9 mouse cellular contexts compared by ENCODE assay signal in genomic region chr6:106118523-106119081, GRCm38 (mm10).
DNase-seq lines count a peak whose midpoint lies in the region; ATAC-seq and TF ChIP-seq lines count a peak whose summit lies in the region.
"Had no signal": no experiment of that assay in that cellular context is flagged by ENCODE, and none has a peak within 500 bp of the region (broad histone marks: within the 10 kb centered on the region; RNA-seq: fewer than 3 reads in every experiment).

No protein-coding gene starts in this region.

- no peak overlapping the region for H3K4me2 ChIP-seq in liver, postnatal 0 days (ENCODE audit: low read depth, low read length)
- H3K4me2 ChIP-seq in midbrain, embryonic 14.5 days (ENCODE audit: low read length), result peak overlapping the region; percentile 55

- no peak for ATAC-seq in liver, postnatal 0 days
- ATAC-seq in midbrain, embryonic 14.5 days (ENCODE audit: low FRiP score, low TSS enrichment), result peak; percentile 85
- ATAC-seq: Patski had no signal

- no peaks in the 10 kb centered on the region for H3K36me3 ChIP-seq in liver, postnatal 0 days (replicated peaks; ENCODE audit: insufficient read depth, low read length)
- no peaks in the 10 kb centered on the region for H3K36me3 ChIP-seq in midbrain, embryonic 14.5 days (ENCODE audit: control insufficient read depth, insufficient read depth, low read length)

- H3K4me3 ChIP-seq in liver, postnatal 0 days (ENCODE audit: low read depth, low read length), result no peak overlapping the region
- H3K4me3 ChIP-seq in midbrain, embryonic 14.5 days (replicated peaks; ENCODE audit: low read depth, low read length), result peak overlapping the region; percentile 29

- no peak for TF ChIP-seq EP300 in liver, postnatal 0 days (IDR thresholded peaks at IDR 0.05; ENCODE audit: low read depth)

- peak; percentile 3 for DNase-seq in liver
- no peak for DNase-seq in liver, postnatal 0 days
- peak; percentile 18 for DNase-seq in cerebellum, adult 9-10 months
- DNase-seq in frontal cortex, postnatal 10 days (ENCODE audit: low spot score in 2 of 2), result peak; percentile 28 to 45
- peak; percentile 42 for DNase-seq in layer of hippocampus, adult 9-11 months
- peak; percentile 84 for DNase-seq in midbrain, embryonic 14.5 days
- peak; percentile 61 for DNase-seq in telencephalon, adult 2 months (ENCODE audit: low read depth, low spot score)
- no peak for DNase-seq in spleen, adult 12 weeks (ENCODE audit: low spot score)

- WGBS in liver, postnatal 0 days (ENCODE audit: insufficient replicate concordance), result 37% methylated on average over 15 of the region's 15 CpGs
- WGBS in midbrain, embryonic 14.5 days, result 4% methylated on average over 15 of the region's 15 CpGs

- no peaks in the 10 kb centered on the region for H3K4me1 ChIP-seq in liver, postnatal 0 days (ENCODE audit: insufficient read depth)
- H3K4me1 ChIP-seq in midbrain, embryonic 14.5 days (ENCODE audit: control insufficient read depth, insufficient read depth, low read length), result peaks cover 5% of the 10 kb centered on the region

- H3K27ac ChIP-seq in liver, postnatal 0 days (ENCODE audit: low read depth), result no peak overlapping the region
- H3K27ac ChIP-seq in midbrain, embryonic 14.5 days (replicated peaks; ENCODE audit: low read depth, low read length), result peak overlapping the region; percentile 39; the same call in 1 of the 2 replicates

- H3K9me3 ChIP-seq in liver, postnatal 0 days (ENCODE audit: low read length), result peaks cover 4% of the 10 kb centered on the region; the same call in 1 of the 2 replicates
- H3K9me3 ChIP-seq in midbrain, embryonic 14.5 days (ENCODE audit: control insufficient read depth, low read length), result no peaks in the 10 kb centered on the region

- no peak overlapping the region for H3K9ac ChIP-seq in liver, postnatal 0 days (replicated peaks)
- H3K9ac ChIP-seq in midbrain, embryonic 14.5 days (replicated peaks; ENCODE audit: low read length), result peak overlapping the region; percentile 46; the same call in 1 of the 2 replicates

- no peak for TF ChIP-seq CTCF in liver, postnatal 0 days (IDR thresholded peaks at IDR 0.05; ENCODE audit: low read depth)

- no peaks in the 10 kb centered on the region for H3K27me3 ChIP-seq in liver, postnatal 0 days (ENCODE audit: insufficient read depth, low read length)
- H3K27me3 ChIP-seq in midbrain, embryonic 14.5 days (ENCODE audit: control insufficient read depth, insufficient read depth, low read length), result no peaks in the 10 kb centered on the region

Comparison
In these comparisons a context has a peak if more than half of its experiments do, and no peak if none do; other contexts are left out.
1. DNase-seq: peak in liver (single experiment), cerebellum, adult 9-10 months (single experiment), frontal cortex, postnatal 10 days (2 of 2), layer of hippocampus, adult 9-11 months (single experiment), midbrain, embryonic 14.5 days (single experiment) and telencephalon, adult 2 months (single experiment); none in liver, postnatal 0 days (single experiment) and spleen, adult 12 weeks (single experiment).